Mouse (Mus musculus) CH12.LX (cell line): ENCODE measurements at regions not wholly inside any gene's neighbourhood (a gene's known extent, or its start where the extent isn't known, plus 50 kb on each side); places are given as distances from the start of the nearest gene placed in this dataset.

Experiments
- CHD1 ChIP-seq: IDR thresholded peaks from 2 replicates; pipeline ENCODE4 v1.6.1; 2012; ENCODE audit warnings: low read depth, low read length, improper control_type of control experiment, inconsistent platforms
- CTCF ChIP-seq, 2 experiments: IDR thresholded peaks in 1 of 2; conservative IDR thresholded peaks in 1 of 2; 2 replicates each; pipeline ENCODE4 v1.5.1; 2011 to 2012; ENCODE audit warnings: low read depth in 2 of 2, low read length in 2 of 2, improper control_type of control experiment in 1 of 2, inconsistent platforms in 1 of 2, mild to moderate bottlenecking in 1 of 2, moderate library complexity in 1 of 2
- EP300 ChIP-seq: IDR thresholded peaks from 2 replicates; pipeline ENCODE4 v1.6.1; 2011; ENCODE audit warnings: low read length, improper control_type of control experiment
- NELFE ChIP-seq: IDR thresholded peaks from 2 replicates; pipeline ENCODE4 v1.6.1; 2011; ENCODE audit warnings: low read depth, low read length, improper control_type of control experiment
- NRF1 ChIP-seq: IDR thresholded peaks from 2 replicates; pipeline ENCODE4 v1.6.1; 2014; ENCODE audit warnings: low read depth, mild to moderate bottlenecking, inconsistent platforms, low read length, improper control_type of control experiment, moderate library complexity
- POLR2A ChIP-seq: IDR thresholded peaks from 2 replicates; pipeline ENCODE4 v1.6.1; 2011; ENCODE audit warnings: low read depth, mild to moderate bottlenecking, improper control_type of control experiment, low read length
- RAD21 ChIP-seq: IDR thresholded peaks from 2 replicates; pipeline ENCODE4 v1.6.1; 2011; ENCODE audit warnings: low read depth, mild to moderate bottlenecking, low read length, improper control_type of control experiment, moderate library complexity
- TCF12 ChIP-seq: IDR thresholded peaks from 2 replicates; pipeline ENCODE4 v1.6.1; 2014; ENCODE audit warnings: low read depth, mild to moderate bottlenecking, inconsistent platforms, low read length, improper control_type of control experiment
- USF1 ChIP-seq: IDR thresholded peaks from 2 replicates; pipeline ENCODE4 v1.6.1; 2014; ENCODE audit warnings: low read depth, mild to moderate bottlenecking, inconsistent platforms, low read length, improper control_type of control experiment
- ZC3H11A ChIP-seq: IDR thresholded peaks from 2 replicates; pipeline ENCODE4 v1.6.1; 2012; ENCODE audit warnings: low read depth, mild to moderate bottlenecking, inconsistent platforms, low read length, improper control_type of control experiment
- ZMIZ1 ChIP-seq: IDR thresholded peaks from 2 replicates; pipeline ENCODE4 v1.6.1; 2012; ENCODE audit warnings: low read depth, mild to moderate bottlenecking, inconsistent platforms, low read length, improper control_type of control experiment
- ZNF384 ChIP-seq: IDR thresholded peaks from 2 replicates; pipeline ENCODE4 v1.6.1; 2012; ENCODE audit warnings: low read depth, low read length, improper control_type of control experiment, inconsistent platforms

GRCm38 (mm10) chr14:87249258-87249657, 108.2 kb upstream of the Diaph3 start:
- TF ChIP-seq POLR2A (no peak), CTCF (conservative IDR thresholded peaks at IDR 0.05 in 1 of 2, IDR thresholded peaks at IDR 0.05 in 1 of 2; ENCODE audit: low read depth in 2 of 2, low read length in 2 of 2) (no peak), NELFE (no peak), USF1 (no peak), ZNF384 (no peak), ZC3H11A (no peak), RAD21 (no peak), EP300 (no peak), TCF12 (no peak), NRF1 (no peak), CHD1 (no peak), ZMIZ1 (no peak)
